Mouse (Mus musculus) stomach, embryonic 16.5 days (tissue): ENCODE data around the gene Hist1h3b. TPM values are rescaled to one million over a fixed set of nuclear protein-coding genes. Genes with fewer than 3 reads are reported as not detected.

Source experiments
- ATAC-seq: fragments of 200-750 bp; cut with Nextera tagmentation; 2 replicates; pipeline ENCODE4 v1.8.0; 2017; ENCODE audit warnings: moderate number of reproducible peaks, moderate TSS enrichment; ENCODE audit not compliant: insufficient read depth, low FRiP score
- H3K27ac ChIP-seq: fragments of 300-500 bp; sonication (generic); 2 replicates; pipeline ENCODE4 v1.5.1; 2014; ENCODE audit warnings: low read length
- H3K27me3 ChIP-seq: fragments of 300-500 bp; sonication (generic); 2 replicates; pipeline ENCODE4 v1.6.1; 2014; ENCODE audit warnings: low read length, control low read depth, mixed read lengths; ENCODE audit not compliant: control insufficient read depth, insufficient read depth
- H3K36me3 ChIP-seq: fragments of 300-500 bp; sonication (generic); 2 replicates; pipeline ENCODE4 v1.6.1; 2014; ENCODE audit warnings: low read length; ENCODE audit not compliant: control insufficient read depth, insufficient read depth
- H3K4me1 ChIP-seq: fragments of 300-500 bp; sonication (generic); 2 replicates; pipeline ENCODE4 v1.6.1; 2014; ENCODE audit warnings: low read length, control low read depth, mixed read lengths; ENCODE audit not compliant: control insufficient read depth, insufficient read depth
- H3K4me2 ChIP-seq: fragments of 300-500 bp; sonication (generic); 2 replicates; pipeline ENCODE4 v1.6.1; 2014; ENCODE audit warnings: low read depth, low read length, mixed read lengths
- H3K4me3 ChIP-seq: fragments of 300-500 bp; sonication (generic); replicated peaks from 2 replicates; pipeline ENCODE4 v1.5.1; 2014; ENCODE audit warnings: mild to moderate bottlenecking, low read length
- H3K9ac ChIP-seq: fragments of 300-500 bp; sonication (generic); 2 replicates; pipeline ENCODE4 v1.6.1; 2014; ENCODE audit warnings: low read length
- H3K9me3 ChIP-seq: fragments of 300-500 bp; sonication (generic); replicated peaks from 2 replicates; pipeline ENCODE4 v1.6.1; 2016; ENCODE audit warnings: low read length, control low read depth; ENCODE audit not compliant: control insufficient read depth
- WGBS: fragments of 180-500 bp; shearing (Covaris S2); extraction: QIAGEN DNeasy Blood & Tissue Kit; methylation state at CpG from one replicate; pipeline ENCODE4 v1.1.7; 2014; 5-methylcytosine and 5-hydroxymethylcytosine counted together
- microRNA-seq: library from miRNA; unstranded; fragments of <30 nt; microRNA quantifications from one replicate; pipeline ENCODE4, GENCODE M21; 2016
- polyA plus RNA-seq: library from polyadenylated mRNA; unstranded; fragments of >200 nt; fragmentation: Nextera tagmentation; extraction: Ambion mirVana; gene quantifications from 2 replicates; pipeline ENCODE4 v1.2.1, GENCODE M21; 2015

The Hist1h3b gene
- polyA plus RNA-seq, 1 experiment from 2014 or later: 7.5 TPM

GRCm38 (mm10) chr13:23799405-23799804, 47.3 kb downstream of the Hist1h3b start:
- H3K4me1 ChIP-seq: no peaks in the 10 kb centered on the region
- no peak overlapping the region for H3K9ac ChIP-seq
- H3K4me2 ChIP-seq: no peak overlapping the region
- ATAC-seq: no peak
- H3K9me3 ChIP-seq: no peaks in the 10 kb centered on the region
- no peak overlapping the region for H3K27ac ChIP-seq
- no peak overlapping the region for H3K4me3 ChIP-seq
- WGBS: 76% methylated on average over 5 of the region's 5 CpGs
- H3K36me3 ChIP-seq: no peaks in the 10 kb centered on the region
- no peaks in the 10 kb centered on the region for H3K27me3 ChIP-seq

Small RNA genes within 50 kb of the gene (microRNA-seq; reads per million reads assigned to microRNA genes)
- gene Gm44314 (not detected), gene Gm44484 (not detected)

Other genes with a start within 250 kb of the Hist1h3b start
- 5.7 and 6.3 TPM in 2 replicates for gene Hist1h4h, start 221.2 kb upstream of the Hist1h3b start, polyA plus RNA-seq
- 0.74 and 3.1 TPM in 2 replicates for gene Hist1h2af, start 218.4 kb upstream of the Hist1h3b start, polyA plus RNA-seq
- 4.7 and 6.1 TPM in 2 replicates for gene Hist1h3g, start 216.8 kb upstream of the Hist1h3b start, polyA plus RNA-seq
- 1.1 and 1.4 TPM in 2 replicates for gene Hist1h2bh, start 208.9 kb upstream of the Hist1h3b start, polyA plus RNA-seq
- 0.81 and 0.90 TPM in 2 replicates for gene Hist1h3f, start 208.2 kb upstream of the Hist1h3b start, polyA plus RNA-seq
- 1.6 TPM in 1 of 2 replicates, not detected in the other for gene Hist1h4f, start 200.6 kb upstream of the Hist1h3b start, polyA plus RNA-seq
- 0.67 and 0.93 TPM in 2 replicates for gene Hist1h1d, start 199.0 kb upstream of the Hist1h3b start, polyA plus RNA-seq
- 2.8 and 3.6 TPM in 2 replicates for gene Hist1h3e, start 189.9 kb upstream of the Hist1h3b start, polyA plus RNA-seq
- 34.0 and 56.1 TPM in 2 replicates for gene Hist1h2ae, start 181.0 kb upstream of the Hist1h3b start, polyA plus RNA-seq
- 16.8 and 17.5 TPM in 2 replicates for gene Hist1h2bg, start 180.9 kb upstream of the Hist1h3b start, polyA plus RNA-seq
- 1.7 and 3.0 TPM in 2 replicates for gene Hist1h2bf, start 178.1 kb upstream of the Hist1h3b start, polyA plus RNA-seq
- 2.5 TPM in 2 replicates for gene Hist1h2ad, start 177.9 kb upstream of the Hist1h3b start, polyA plus RNA-seq
- gene Hist1h3d, start 176.5 kb upstream of the Hist1h3b start, polyA plus RNA-seq: 6.3 and 6.5 TPM in 2 replicates
- 60.7 and 86.3 TPM in 2 replicates for gene Hist1h4d, start 170.7 kb upstream of the Hist1h3b start, polyA plus RNA-seq
- 2.8 and 3.0 TPM in 2 replicates for gene Hist1h2be, start 131.1 kb upstream of the Hist1h3b start, polyA plus RNA-seq
- gene Hist1h1e, start 129.7 kb upstream of the Hist1h3b start, polyA plus RNA-seq: 11.3 and 16.6 TPM in 2 replicates
- 1.7 TPM in 2 replicates for gene Hist1h2ac, start 68.3 kb upstream of the Hist1h3b start, polyA plus RNA-seq
- gene Hist1h2bc, start 68.1 kb upstream of the Hist1h3b start, polyA plus RNA-seq: 101 and 102 TPM in 2 replicates
- gene Hist1h1t, start 56.5 kb upstream of the Hist1h3b start, polyA plus RNA-seq: 0.14 TPM in 1 of 2 replicates, not detected in the other
- gene Hist1h4c, start 53.8 kb upstream of the Hist1h3b start, polyA plus RNA-seq: 4.5 and 4.8 TPM in 2 replicates
- gene Hfe, start 41.4 kb upstream of the Hist1h3b start, polyA plus RNA-seq: 8.8 and 9.6 TPM in 2 replicates
- gene Hist1h1c, start 13.5 kb upstream of the Hist1h3b start, polyA plus RNA-seq: 53.4 and 58.0 TPM in 2 replicates
- gene Hist1h3c, start 6.7 kb upstream of the Hist1h3b start, polyA plus RNA-seq: 3.1 and 3.7 TPM in 2 replicates
- gene Hist1h2bb, start 5.5 kb upstream of the Hist1h3b start, polyA plus RNA-seq: 1.00 and 2.9 TPM in 2 replicates
- 16.2 and 26.2 TPM in 2 replicates for gene Hist1h2ab, start 1.1 kb upstream of the Hist1h3b start, polyA plus RNA-seq
- 1.2 and 3.7 TPM in 2 replicates for gene Hist1h4b, start 4.7 kb downstream of the Hist1h3b start, polyA plus RNA-seq
- 0.28 and 1.5 TPM in 2 replicates for gene Hist1h4a, start 9.0 kb downstream of the Hist1h3b start, polyA plus RNA-seq
- gene Hist1h3a, start 10.1 kb downstream of the Hist1h3b start, polyA plus RNA-seq: 2.0 and 3.5 TPM in 2 replicates
- 1.3 TPM in 2 replicates for gene Hist1h1a, start 11.4 kb downstream of the Hist1h3b start, polyA plus RNA-seq
- gene Trim38, start 17.6 kb downstream of the Hist1h3b start, polyA plus RNA-seq: not detected in 2 replicates
- gene Slc17a2, start 54.7 kb downstream of the Hist1h3b start, polyA plus RNA-seq: 0.06 and 0.11 TPM in 2 replicates
- gene Slc17a3, start 87.2 kb downstream of the Hist1h3b start, polyA plus RNA-seq: 0.27 and 0.41 TPM in 2 replicates
- 0.22 TPM in 1 of 2 replicates, not detected in the other for gene Slc17a1, start 115.5 kb downstream of the Hist1h3b start, polyA plus RNA-seq
- gene Slc17a4, start 162.7 kb downstream of the Hist1h3b start, polyA plus RNA-seq: 2.7 and 3.1 TPM in 2 replicates
- not detected in 2 replicates for gene Hist1h2ba, start 181.9 kb downstream of the Hist1h3b start, polyA plus RNA-seq
- not detected in 2 replicates for gene Hist1h2aa, start 182.2 kb downstream of the Hist1h3b start, polyA plus RNA-seq
- 4.9 and 6.1 TPM in 2 replicates for gene Scgn, start 238.9 kb downstream of the Hist1h3b start, polyA plus RNA-seq